Mouse (Mus musculus) heart, adult 9 months (tissue): ENCODE results near the gene Lifr.

ENCODE experiments used
- DNase-seq, 2 experiments: peaks; one replicate each; pipeline ENCODE4 v3.0.0; 2022; ENCODE audit warnings: low spot score in 2 of 2

Lifr gene

DNA sequence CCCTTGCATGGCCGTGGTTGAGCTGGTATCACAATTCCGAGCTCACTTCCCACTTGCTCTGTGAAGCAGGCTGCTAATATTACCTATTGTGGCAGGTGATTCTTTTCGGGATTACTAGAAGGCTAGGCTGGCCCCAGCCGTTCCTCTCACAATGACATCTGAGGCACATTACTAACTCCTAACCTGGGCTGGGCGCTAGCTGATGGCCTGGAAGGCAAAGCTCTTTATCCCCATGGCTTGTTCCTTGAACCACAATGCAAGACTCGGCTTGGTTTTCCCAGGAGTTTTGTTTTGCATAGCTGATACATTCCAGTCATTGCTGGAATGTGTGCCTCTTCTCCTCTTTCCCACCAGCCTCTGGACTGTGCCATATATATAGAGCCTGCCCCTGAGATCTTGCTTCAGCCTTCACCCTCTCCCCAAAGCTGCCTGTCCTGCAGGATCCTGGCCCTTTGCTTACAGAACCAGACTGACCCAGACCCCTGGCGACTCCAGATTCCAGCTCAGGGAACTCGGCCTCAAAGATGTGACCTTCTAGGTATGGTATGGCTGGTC is at the start of gene Lifr:
TSS of gene Lifr (plus strand) at position 404 of the 555 bp plus-strand sequence.
- DNase-seq, result no peak

DNA sequence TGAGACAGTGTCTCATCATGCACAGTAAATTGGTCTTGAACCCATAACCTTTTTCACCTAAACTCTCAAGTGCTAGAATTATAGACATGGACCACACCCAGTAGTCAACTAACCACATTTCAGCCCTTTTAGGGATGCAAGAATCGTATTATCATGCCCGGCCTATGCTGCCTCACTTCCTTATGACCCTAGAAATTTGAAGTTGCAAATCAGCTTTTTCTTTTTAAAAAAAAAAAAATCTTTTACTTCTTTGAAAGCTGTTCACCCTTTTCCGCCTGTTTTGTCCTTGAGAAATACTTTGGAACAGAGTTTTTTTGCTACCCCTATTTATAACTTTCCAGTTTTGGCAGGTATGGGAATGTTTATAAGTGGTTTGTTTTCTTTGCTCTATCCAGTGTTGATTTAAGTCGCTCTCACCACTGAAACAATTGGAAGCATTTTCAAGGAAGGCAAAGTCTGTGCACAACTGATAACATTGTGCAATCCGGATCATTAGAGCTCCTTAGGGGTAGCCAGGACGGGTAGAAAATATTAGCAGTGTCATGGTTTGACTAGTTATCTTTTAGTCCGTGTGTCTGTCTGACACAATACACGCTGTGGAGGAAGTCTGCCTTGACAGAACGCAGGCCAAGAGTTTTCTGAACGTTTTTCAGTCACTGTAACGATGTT is 46.2 kb upstream of the Lifr start:
- DNase-seq, result peak; percentile 21 to 22

GRCm38 (mm10) chr15:7045056-7045455 is 45.4 kb upstream of the Lifr start:
- no peak for DNase-seq

- DNase-seq, result no peak
Observed at GRCm38 (mm10) chr15:7047931-7048330, 42.5 kb upstream of the Lifr start.

GRCm38 (mm10) chr15:7048916-7049315 is 41.5 kb upstream of the Lifr start:
- DNase-seq, result no peak

- no peak for DNase-seq
Observed at GRCm38 (mm10) chr15:7051666-7052065, 38.7 kb upstream of the Lifr start.

- DNase-seq, result no peak
Observed at GRCm38 (mm10) chr15:7052117-7052516, 38.3 kb upstream of the Lifr start.

DNA sequence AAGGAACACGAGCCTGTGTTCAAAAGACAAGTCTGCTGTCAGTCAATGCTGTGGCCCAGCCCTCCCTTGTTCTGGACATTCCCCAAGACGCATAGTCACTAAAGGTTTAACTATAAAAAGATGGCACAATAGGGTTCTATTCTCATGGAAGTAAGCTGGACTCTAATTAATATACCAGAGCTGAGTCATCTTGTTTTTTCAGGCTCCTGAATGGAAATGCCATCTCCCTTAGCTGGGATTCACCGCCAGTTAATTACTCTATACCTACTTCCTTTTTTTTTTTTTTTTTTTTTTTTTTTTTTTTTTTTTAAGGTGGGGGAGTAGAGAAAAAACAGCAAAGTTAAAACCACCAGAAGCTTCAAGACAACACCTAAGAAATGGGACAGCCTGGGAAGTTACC is 33.6 kb upstream of the Lifr start:
- DNase-seq, result no peak

DNA sequence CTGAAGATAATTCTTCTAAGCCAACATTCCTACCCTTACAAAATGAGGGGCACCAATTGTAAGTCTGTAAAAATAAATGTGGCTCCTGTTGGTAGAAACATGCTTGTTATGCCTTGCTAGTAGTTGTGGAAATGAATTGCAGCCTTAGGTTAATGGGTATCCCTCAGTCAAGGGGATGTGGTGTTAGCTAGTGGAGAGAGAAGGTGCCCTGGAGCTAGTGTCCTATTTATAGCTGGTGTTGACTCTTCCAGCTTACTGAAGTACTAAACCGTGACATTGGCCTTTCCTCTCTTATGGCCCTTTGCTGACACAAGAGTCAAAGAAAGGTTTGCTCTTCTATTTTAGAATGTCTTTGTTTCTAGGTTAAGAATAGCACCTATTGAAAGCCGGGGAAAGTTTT is 29.9 kb upstream of the Lifr start:
- no peak for DNase-seq

- DNase-seq, result no peak
Observed at GRCm38 (mm10) chr15:7061995-7062697, 28.3 kb upstream of the Lifr start.

DNA sequence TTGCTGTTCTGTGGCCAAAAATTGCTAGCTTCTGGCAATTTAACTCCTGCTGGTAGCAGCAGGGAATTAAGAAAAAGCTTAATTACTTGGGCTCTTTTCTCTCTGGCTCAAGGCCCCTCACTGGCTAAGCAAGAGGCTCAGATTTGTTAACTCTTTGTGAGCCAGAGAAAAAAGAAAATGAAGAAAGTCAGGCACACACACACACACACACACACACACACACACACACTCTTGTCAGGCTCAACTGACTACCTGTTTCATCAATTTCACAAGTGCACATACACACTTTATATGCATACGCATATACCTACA is 27.8 kb upstream of the Lifr start:
- no peak for DNase-seq

DNA sequence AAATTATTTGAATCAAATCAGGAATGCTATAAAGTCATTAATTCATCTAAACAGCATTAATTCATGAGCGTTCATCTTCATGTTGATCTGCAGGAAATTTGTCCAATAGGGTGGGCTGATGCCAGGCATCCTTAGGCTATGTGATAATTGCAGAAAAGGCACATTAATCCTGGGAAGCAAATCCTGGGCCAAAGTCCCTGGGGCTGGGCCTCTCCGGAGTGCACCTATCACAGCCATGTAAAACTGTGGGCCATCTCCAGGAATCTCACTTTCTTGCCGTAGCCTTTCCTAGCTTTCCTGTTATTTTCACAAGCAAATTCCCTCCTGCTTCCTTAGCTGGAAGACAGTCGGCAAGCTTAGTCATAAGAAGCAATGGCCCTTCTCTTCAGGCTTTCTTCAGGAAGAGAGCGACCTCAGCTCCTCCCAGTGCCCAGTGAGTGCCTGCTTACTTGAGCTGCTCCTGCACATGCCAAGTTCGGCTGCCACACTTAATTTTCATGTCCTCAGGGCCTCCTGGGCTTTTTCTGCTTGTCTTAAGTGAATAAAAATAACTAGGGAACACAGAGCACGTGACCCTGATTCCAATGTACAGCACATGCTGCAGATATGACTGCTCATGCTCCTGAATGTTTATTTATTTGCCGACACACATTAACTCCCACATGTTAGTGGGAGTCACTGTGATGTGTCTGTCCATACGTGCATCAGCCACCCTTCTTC is 26.7 kb upstream of the Lifr start:
- no peak for DNase-seq

DNA sequence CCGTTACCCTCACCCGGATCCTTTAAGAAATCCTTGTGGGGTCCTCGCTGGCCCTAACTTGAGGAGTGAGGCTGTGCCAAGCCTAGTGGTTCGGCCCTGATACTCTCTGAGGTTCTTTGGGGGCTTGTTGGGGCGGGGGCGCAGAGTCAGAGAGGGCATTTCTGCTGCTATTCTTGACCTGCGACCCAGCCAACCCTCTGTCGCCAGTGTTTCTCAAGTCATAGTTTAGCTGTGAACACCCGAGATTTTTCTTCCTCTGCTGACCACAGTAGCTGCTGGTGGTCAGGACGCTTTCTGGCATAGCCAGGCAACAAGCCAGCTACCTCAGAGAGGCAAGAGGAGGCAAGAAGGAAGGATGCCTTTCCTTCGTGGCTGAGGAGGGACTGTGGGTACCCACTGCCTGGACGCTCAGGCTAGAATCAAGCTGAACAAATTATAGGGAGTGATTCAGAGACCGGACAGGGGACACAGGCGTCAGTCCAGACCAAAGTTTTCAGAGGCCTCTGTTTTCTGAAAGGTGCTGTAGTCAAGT is 25.4 kb upstream of the Lifr start:
- no peak for DNase-seq

- DNase-seq, result no peak
Observed at GRCm38 (mm10) chr15:7065624-7066023, 24.8 kb upstream of the Lifr start.

- no peak for DNase-seq
Observed at GRCm38 (mm10) chr15:7066752-7067151, 23.7 kb upstream of the Lifr start.

DNA sequence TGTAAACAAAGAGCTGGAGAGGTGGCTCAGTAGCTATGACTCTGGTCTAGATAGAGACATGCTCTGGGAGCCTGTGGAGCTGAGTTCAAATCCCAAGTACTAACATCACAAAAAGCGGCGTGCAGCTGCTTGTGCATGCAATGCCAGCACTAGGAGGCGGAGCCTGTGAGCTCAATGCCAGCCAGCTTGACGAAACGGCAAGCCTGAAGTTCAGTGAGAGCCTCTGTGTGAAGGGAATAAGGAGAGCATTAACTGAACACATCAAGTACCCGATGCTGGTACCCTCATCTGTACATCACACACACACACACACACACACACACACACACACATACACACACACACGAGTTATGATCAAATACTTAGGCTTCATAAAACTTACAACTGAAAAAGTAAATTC is 21.0 kb upstream of the Lifr start:
- no peak for DNase-seq

DNA sequence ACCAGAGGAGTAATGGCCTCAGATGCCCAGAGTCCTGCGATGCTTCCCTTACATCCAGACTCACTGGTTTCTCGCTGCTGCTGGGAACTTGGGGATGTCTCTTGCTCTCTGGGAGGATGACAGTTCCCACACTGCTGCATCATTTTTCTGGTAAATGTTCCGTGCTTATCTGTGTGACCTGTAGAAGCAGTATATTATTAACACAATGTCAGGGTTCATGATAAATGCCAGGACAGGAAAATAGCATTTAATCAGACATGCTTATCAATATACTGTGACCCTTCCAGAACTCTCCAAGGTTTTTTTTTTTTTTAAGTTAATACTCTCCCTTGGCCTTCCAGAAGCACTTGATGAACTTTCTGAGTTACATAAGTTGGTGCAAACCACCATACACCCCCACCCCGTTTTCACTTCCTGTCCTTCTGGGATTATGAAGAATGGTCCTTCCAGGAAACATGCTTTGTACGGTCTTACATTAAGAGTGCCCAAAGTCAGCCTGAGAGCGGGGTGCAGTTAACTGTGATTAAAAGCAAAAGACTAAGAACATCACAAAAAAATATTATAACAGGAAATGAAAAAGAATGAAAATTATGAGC is 20.1 kb upstream of the Lifr start:
- no peak for DNase-seq

GRCm38 (mm10) chr15:7073269-7073668 is 17.1 kb upstream of the Lifr start:
- peak; percentile 17 to 24 for DNase-seq

DNA sequence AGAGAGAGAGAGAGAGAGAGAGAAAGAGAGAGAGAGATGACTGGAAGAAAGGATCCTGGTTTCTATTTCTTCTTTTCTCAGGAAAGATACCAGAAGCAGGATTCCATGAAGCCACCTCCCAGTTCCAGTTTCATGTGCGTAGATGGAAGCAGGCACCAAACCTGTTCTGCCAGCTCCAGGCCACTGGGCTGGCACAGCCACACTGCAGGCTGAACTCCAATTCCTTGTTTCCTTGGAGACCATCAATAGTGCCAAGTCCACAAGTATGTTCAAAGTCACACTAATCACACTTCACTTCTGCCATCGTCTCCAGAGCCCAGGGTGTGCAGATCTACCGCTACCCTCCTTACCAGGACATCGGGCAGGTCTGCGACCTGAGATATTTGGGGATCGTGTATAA is 15.2 kb upstream of the Lifr start:
- DNase-seq, result peak in 1 of 2 experiments; percentile 36

GRCm38 (mm10) chr15:7078356-7078755 is 12.1 kb upstream of the Lifr start:
- no peak for DNase-seq

- DNase-seq, result no peak
Observed at GRCm38 (mm10) chr15:7079631-7080337, 10.6 kb upstream of the Lifr start.
